Mouse (Mus musculus) embryonic facial prominence, embryonic 14.5 days (tissue): ENCODE measurements around the gene Zer1. TPM values are rescaled to one million over a fixed set of nuclear protein-coding genes. Genes with fewer than 3 reads are reported as not detected.
"Not testable (repeated sequence)": the region's sequence is repeated elsewhere in the genome, so short reads cannot be mapped to it uniquely, and the experiment has no call there.

ENCODE experiments used
- ATAC-seq: fragments of 200-750 bp; cut with Nextera tagmentation; 2 replicates; pipeline ENCODE4 v1.8.0; 2017; ENCODE audit warnings: low read depth, moderate number of reproducible peaks, moderate TSS enrichment
- DNase-seq: peaks from one replicate; pipeline ENCODE4 v3.0.0-alpha.2; 2015; ENCODE audit warnings: low spot score
- H3K27ac ChIP-seq: fragments of 300-500 bp; sonication (generic); replicated peaks from 2 replicates; pipeline ENCODE4 v1.5.1; 2014; ENCODE audit warnings: low read depth, mild to moderate bottlenecking, low read length, moderate library complexity
- H3K27me3 ChIP-seq: fragments of 300-500 bp; sonication (generic); replicated peaks from 2 replicates; pipeline ENCODE4 v1.6.1; 2014; ENCODE audit warnings: low read length; ENCODE audit not compliant: control insufficient read depth, insufficient read depth
- H3K36me3 ChIP-seq: fragments of 300-500 bp; sonication (generic); 2 replicates; pipeline ENCODE4 v1.6.1; 2014; ENCODE audit warnings: low read length, mixed read lengths; ENCODE audit not compliant: control insufficient read depth, insufficient read depth
- H3K4me1 ChIP-seq: fragments of 300-500 bp; sonication (generic); 2 replicates; pipeline ENCODE4 v1.6.1; 2014; ENCODE audit warnings: antibody characterized with exemption, low read length; ENCODE audit not compliant: control insufficient read depth, insufficient read depth
- H3K4me2 ChIP-seq: fragments of 300-500 bp; sonication (generic); 2 replicates; pipeline ENCODE4 v1.6.1; 2014; ENCODE audit warnings: low read depth, mild to moderate bottlenecking, low read length, moderate library complexity, mixed read lengths
- H3K4me3 ChIP-seq: fragments of 300-500 bp; sonication (generic); 2 replicates; pipeline ENCODE4 v1.5.1; 2014; ENCODE audit warnings: low read depth, mild to moderate bottlenecking, low read length
- H3K9ac ChIP-seq: fragments of 300-500 bp; sonication (generic); 2 replicates; pipeline ENCODE4 v1.6.1; 2014; ENCODE audit warnings: low read depth, mild to moderate bottlenecking, low read length, moderate library complexity, mixed read lengths
- H3K9me3 ChIP-seq: fragments of 300-500 bp; sonication (generic); 2 replicates; pipeline ENCODE4 v1.6.1; 2016; ENCODE audit warnings: low read length; ENCODE audit not compliant: control insufficient read depth
- WGBS: fragments of 180-500 bp; shearing (Covaris S2); extraction: QIAGEN DNeasy Blood & Tissue Kit; methylation state at CpG from one replicate; pipeline ENCODE4 v1.1.7; 2014; 5-methylcytosine and 5-hydroxymethylcytosine counted together
- polyA plus RNA-seq: library from polyadenylated mRNA; unstranded; fragments of >200 nt; fragmentation: Nextera tagmentation; extraction: Ambion mirVana; gene quantifications from 2 replicates; pipeline ENCODE4 v1.2.1, GENCODE M21; 2014

Gene Zer1
- polyA plus RNA-seq, 1 experiment from 2014 or later: 7.9 TPM

DNA sequence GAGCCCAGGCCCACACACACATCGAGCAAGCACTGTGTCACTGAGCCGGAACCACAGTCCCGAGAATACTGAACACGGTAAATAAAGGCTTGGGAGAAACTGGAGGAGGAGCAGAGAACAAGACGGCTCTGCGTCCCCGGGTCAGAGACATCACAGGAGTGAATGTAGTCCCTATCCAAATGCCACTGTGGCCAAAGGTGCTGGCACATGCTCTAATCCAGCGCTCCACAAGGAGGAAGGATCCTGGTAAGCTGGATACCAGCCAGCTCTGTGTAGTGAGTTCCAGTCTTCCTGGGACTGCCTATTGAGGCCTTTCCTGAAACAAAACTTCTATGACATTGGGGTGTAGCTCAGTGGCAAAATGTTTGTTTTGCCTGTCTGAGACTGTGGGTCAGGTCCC, 28.2 kb upstream of the Zer1 start:
- no peaks in the 10 kb centered on the region for H3K9me3 ChIP-seq
- no peak overlapping the region for H3K4me2 ChIP-seq
- DNase-seq: no peak
- no peak overlapping the region for H3K27ac ChIP-seq
- no peak overlapping the region for H3K4me3 ChIP-seq
- H3K36me3 ChIP-seq: peaks cover 41% of the 10 kb centered on the region
- H3K9ac ChIP-seq: no peak overlapping the region
- 78% methylated on average over 8 of the region's 8 CpGs for WGBS
- H3K4me1 ChIP-seq: no peaks in the 10 kb centered on the region
- ATAC-seq: no peak
- no peaks in the 10 kb centered on the region for H3K27me3 ChIP-seq

DNA sequence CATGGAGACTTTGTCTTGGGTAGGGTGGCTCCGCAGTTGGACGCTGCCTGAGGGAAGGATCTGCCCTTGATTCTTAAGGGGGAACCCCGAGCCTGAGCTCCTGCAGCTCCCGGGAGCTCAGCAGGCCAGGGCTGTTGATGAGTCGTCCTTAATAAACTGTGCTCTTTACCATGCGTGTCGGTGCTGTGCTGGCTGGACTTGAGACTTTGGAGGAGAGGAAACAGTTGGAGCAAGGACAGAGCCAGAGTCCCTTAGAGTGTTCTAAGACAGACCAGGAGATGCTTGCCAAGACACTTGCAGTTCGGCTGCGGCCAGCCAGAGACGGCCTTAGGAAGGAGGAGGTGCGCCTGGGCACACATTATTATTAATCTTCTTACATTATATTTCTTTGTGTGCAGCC, 27.5 kb upstream of the Zer1 start:
- Histone ChIP-seq H3K27ac (no peak overlapping the region), H3K4me3 (no peak overlapping the region), H3K4me1 (no peaks in the 10 kb centered on the region), H3K4me2 (no peak overlapping the region), H3K27me3 (no peaks in the 10 kb centered on the region), H3K36me3 (peaks cover 49% of the 10 kb centered on the region), H3K9me3 (no peaks in the 10 kb centered on the region), H3K9ac (no peak overlapping the region)
- ATAC-seq: no peak
- 81% methylated on average over 11 of the region's 11 CpGs for whole genome bisulfite sequencing
- DNase-seq: no peak

DNA sequence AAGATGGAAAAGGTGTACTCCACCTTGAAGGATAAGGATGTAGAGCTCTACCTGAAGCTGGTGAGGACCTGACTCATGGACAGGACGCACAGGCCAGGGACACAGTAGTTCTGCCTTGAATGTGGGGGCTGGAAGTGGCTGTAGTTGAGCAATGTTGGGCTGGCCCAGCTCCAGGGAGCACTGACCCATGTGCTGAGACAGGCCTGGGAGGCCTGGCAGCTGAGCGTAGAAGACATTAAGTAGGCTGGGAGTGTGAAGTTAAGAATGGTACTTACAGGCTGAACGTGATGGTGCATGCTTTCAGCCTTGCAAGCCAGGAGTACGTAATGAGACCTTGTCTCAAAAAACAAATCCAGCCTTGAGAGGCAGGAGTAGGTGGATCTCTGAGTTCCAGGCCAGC, 23.1 kb upstream of the Zer1 start:
- H3K27ac ChIP-seq: no peak overlapping the region
- DNase-seq (no peak), ATAC-seq (no peak)
- H3K9me3 ChIP-seq: no peaks in the 10 kb centered on the region
- no peak overlapping the region for H3K4me3 ChIP-seq
- no peaks in the 10 kb centered on the region for H3K4me1 ChIP-seq
- no peak overlapping the region for H3K9ac ChIP-seq
- H3K4me2 ChIP-seq: no peak overlapping the region
- WGBS: 93% methylated on average over 4 of the region's 4 CpGs
- H3K36me3 ChIP-seq: peaks cover 87% of the 10 kb centered on the region
- H3K27me3 ChIP-seq: no peaks in the 10 kb centered on the region

DNA sequence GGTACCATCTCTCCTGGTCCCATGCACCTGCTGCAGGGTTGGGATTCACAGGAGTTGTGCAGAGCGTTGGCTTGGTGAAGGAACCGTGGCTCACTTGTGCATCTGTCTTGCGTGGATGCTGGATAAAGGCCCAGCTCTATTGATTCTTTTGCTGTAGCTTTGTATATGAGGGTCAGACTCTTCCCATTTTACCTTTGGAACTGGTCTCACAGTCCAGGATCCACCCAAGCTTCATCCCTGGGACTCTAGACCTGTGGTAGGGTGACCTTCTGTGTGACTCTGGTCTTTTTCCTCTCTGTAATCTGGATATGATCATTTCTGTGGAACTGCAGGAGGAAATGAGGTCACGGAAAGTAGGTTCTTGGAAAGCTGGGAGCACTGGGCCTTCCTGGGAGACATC, 20.1 kb upstream of the Zer1 start:
- H3K27me3 ChIP-seq: no peaks in the 10 kb centered on the region
- DNase-seq (no peak), ATAC-seq (no peak)
- H3K9ac ChIP-seq: no peak overlapping the region
- no peak overlapping the region for H3K27ac ChIP-seq
- H3K4me2 ChIP-seq: no peak overlapping the region
- peaks cover 93% of the 10 kb centered on the region for H3K36me3 ChIP-seq
- WGBS: 97% methylated on average over 4 of the region's 4 CpGs
- H3K4me3 ChIP-seq: no peak overlapping the region
- H3K9me3 ChIP-seq: no peaks in the 10 kb centered on the region
- no peaks in the 10 kb centered on the region for H3K4me1 ChIP-seq

DNA sequence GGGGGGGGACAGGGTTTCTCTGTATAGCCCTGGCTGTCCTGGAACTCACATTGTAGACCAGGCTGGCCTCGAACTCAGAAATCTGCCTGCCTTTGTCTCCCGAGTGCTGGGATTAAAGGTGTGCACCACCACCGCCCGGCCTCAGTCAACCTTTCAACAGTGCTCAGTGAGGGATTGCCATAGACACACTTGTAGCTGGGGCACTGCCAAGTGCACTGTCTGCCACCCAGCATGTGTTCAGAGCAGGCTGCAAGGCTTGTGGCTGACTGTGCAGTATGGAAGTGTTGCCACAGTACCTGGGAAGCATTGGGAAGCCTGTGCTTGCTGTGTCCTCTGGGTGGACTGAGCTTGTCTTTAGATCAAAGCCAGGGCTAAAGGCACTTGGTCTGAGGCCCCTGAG, 15.6 kb upstream of the Zer1 start:
- 92% methylated on average over 4 of the region's 4 CpGs for WGBS
- not testable (repeated sequence) for H3K9me3 ChIP-seq, H3K4me1 ChIP-seq, ATAC-seq, H3K4me2 ChIP-seq, H3K9ac ChIP-seq, H3K4me3 ChIP-seq, DNase-seq, H3K27me3 ChIP-seq, H3K27ac ChIP-seq
- peaks cover 92% of the 10 kb centered on the region for H3K36me3 ChIP-seq

DNA sequence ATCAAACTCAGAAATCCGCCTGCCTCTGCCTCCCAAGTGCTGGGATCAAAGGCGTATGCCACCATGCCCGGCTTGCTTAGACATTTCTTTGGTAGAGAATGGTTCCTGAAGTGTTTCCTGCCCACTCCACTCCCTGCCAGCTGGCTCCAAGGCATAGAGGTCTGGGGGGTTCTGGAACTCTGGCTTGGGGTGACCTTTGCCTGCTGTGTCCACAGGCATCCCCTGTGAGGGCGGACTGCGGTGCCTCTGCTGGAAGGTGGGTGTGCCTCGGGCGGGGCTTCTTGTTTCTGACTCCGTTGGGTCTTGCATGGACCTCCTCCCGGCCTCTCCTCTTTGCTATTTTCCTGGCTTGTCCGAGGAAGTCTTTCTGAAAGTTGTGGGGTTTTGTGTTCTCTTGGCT, 12.1 kb upstream of the Zer1 start:
- Histone ChIP-seq H3K27me3 (no peaks in the 10 kb centered on the region), H3K4me1 (peaks cover 20% of the 10 kb centered on the region), H3K27ac (no peak overlapping the region), H3K36me3 (peaks cover 58% of the 10 kb centered on the region), H3K9ac (no peak overlapping the region), H3K9me3 (no peaks in the 10 kb centered on the region), H3K4me3 (no peak overlapping the region), H3K4me2 (no peak overlapping the region)
- 90% methylated on average over 10 of the region's 10 CpGs for WGBS
- DNase-seq (no peak), ATAC-seq (no peak)

DNA sequence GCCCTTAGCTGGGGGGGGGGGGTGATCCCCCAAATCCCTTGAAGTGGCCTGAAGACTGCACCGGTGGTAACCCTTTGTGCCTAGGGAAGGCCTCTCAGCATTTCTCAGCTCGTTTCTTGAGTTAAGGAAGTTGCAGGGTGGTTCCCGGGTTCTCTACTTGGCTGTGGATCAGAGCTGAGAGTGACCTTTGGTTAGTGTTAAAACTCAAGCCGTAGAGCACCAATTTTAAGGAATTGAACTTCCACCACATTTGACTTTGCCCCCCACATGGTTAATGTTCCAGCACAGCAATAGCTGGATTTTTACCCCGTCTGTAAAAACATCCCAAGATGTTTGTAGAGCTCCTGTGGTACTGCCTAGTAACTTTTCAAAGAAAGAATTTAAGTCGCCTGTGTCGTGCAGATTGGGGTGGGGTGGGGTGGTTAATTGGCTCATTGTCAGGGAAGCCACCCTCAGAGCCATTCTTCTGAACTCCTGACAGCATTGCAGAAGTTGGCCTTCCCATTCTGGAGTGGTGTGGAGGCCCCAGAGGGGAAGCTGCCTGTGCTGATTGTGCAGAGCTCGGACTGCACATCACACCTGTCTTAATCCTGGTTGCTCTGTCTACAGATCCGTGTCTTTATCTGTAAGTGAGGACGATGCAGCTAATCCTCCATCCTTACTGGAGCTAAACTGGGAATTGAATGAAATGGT, 10.7 kb upstream of the Zer1 start:
- Histone ChIP-seq H3K27me3 (no peaks in the 10 kb centered on the region), H3K4me1 (peaks cover 20% of the 10 kb centered on the region), H3K27ac (peak overlapping the region; percentile 33; the same call in 1 of the 2 replicates), H3K36me3 (peaks cover 44% of the 10 kb centered on the region), H3K9ac (peak overlapping the region; percentile 78), H3K9me3 (no peaks in the 10 kb centered on the region), H3K4me2 (peak overlapping the region; percentile 68), H3K4me3 (peak overlapping the region; percentile 70)
- no peak for ATAC-seq
- DNase-seq: no peak
- WGBS: 70% methylated on average over 10 of the region's 10 CpGs

DNA sequence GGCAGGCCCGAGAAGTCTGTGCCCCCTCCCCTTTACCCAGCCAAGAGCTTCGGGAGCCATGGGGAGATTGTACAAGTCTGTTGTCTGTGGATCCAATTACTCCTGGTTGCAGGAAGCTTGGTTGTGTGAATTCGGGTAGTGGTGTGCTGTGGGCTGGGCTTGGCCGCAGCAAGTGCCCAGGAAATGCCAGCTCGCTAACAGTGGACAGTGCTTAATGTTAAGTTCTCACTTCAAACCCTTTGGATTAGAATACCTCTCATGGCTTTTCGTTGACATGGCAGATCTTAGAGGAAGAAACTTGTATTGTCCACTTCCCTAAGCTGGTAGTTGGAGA, 10.0 kb upstream of the Zer1 start:
- Histone ChIP-seq H3K9ac (peak overlapping the region; percentile 78), H3K27ac (peak overlapping the region; percentile 33; the same call in 1 of the 2 replicates), H3K36me3 (peaks cover 39% of the 10 kb centered on the region), H3K4me2 (peak overlapping the region; percentile 68), H3K4me3 (peak overlapping the region; percentile 70), H3K27me3 (no peaks in the 10 kb centered on the region), H3K4me1 (peaks cover 20% of the 10 kb centered on the region), H3K9me3 (no peaks in the 10 kb centered on the region)
- 18% methylated on average over 6 of the region's 6 CpGs for WGBS
- no peak for ATAC-seq
- DNase-seq: no peak

DNA sequence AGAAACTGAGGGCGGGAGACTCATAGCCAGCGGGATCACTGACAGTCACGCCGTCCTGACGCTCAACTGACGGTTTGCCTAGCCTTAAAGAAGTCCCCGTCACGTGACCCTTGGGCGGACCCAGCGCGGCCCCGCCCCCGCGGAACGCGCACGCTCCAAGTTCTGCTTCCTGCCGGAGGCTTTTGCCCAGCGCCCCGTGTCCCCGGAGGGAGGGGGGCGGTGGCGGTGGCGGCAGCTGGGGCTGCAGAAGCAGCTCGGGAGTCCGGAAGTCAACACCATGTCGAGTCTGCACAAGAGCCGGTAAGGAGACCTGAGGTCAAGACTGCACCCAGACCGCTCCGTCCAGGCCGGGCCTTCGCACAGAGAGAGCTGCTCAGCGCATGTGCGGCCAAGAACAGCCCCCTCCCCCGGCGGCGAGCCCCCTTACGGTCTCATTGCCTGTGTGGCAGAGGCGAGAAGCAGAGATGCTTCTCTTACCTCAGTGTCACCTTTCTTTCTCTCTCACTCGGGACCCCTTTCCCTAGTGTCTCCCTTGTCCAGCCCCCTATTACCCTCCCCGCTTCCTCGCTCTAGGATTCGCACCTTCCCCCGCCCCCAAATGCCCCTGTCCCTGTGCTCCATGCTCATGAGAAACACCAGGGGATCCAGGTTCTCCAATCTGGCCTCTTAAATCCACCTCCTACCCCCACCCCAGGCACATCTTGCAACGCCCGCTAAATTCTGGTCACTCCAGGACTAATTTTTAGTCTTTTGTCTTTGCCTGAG, 9.4 kb upstream of the Zer1 start, which contains the start of gene Tbc1d13:
Tbc1d13 (plus strand) TSS at position 134 of the 765 bp plus-strand sequence.
- WGBS: under 1% methylated on average over 22 of the region's 46 CpGs
- ATAC-seq: peak; percentile 97
- no peaks in the 10 kb centered on the region for H3K27me3 ChIP-seq

More for the DNA sequence above, 9.4 kb upstream of the Zer1 start, which contains the start of gene Tbc1d13:
- Histone ChIP-seq H3K9me3 (no peaks in the 10 kb centered on the region), H3K4me3 (peak within 1 kb of the TSS; percentile 70), H3K36me3 (peaks cover 35% of the 10 kb centered on the region), H3K4me2 (peak within 1 kb of the TSS; percentile 68), H3K4me1 (peaks cover 20% of the 10 kb centered on the region), H3K27ac (peak within 1 kb of the TSS; percentile 77), H3K9ac (peak within 1 kb of the TSS; percentile 78)
- peak; percentile 97 for DNase-seq
